Mouse (Mus musculus): ENCODE measurements around the gene Samt3.

Gene Samt3

DNA sequence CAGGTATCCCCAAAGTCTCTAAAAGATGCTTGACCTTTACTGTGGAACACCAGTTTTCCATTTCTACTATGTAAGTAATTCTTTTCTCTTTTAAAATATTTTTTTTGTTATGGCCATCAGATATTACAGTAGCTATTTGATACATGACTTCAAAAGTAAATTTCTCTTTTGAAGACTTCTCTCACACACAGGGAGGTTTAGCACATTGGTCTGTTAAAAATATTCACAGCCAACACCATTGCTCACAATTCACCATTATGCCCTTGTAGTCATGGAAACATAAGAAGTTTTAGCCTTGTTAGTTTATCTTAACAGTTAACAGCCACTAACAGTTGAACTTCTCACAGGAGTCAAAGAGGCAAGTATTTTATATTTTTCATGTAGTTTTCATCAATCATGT, at the start of gene Samt3:
TSS of gene Samt3 (plus strand) at position 301 of the 400 bp plus-strand sequence.
- DNase-seq (ENCODE audit: low read depth, low spot score), result no peak

DNA sequence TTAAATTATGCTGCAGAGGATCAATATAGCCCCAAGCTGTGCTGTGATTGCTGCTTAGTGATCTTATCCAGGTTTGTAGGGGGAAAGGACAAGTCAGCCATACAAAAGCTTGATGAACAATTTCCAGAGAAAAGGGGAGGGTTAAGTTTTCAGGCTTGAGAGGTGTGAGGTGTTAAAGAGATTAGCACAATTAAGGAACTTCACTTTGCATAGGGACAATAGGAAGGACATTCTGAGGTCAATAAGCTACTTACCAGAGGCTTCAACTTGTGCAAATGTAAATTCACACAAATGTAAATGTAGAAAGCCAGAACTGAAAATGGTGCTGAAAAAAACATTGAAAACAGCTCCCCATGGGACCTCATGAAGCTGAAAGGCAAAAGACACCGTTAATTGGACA, 27.4 kb upstream of the Samt3 start:
- DNase-seq (ENCODE audit: low read depth, low spot score), result no peak

DNA sequence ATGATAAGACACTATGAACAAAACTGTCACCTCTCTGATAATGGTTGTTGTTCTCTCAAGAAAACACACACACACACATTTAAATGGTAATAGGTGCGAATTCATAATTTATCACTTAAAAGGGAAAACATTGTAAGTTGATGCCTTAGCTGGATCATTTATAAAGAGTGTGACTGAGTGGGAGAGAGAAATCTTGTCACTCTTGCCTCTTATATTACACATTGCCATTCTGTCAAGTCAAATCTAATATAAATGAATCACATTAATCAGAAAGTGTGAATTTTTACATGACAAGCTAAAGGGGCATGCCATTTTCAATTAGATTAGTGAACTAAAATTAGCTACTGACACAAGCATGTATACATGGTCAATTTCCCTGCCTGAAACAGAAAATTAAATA, 44.7 kb downstream of the Samt3 start:
- DNase-seq (ENCODE audit: low read depth, low spot score), result no peak
